In the genomic region with DNA sequence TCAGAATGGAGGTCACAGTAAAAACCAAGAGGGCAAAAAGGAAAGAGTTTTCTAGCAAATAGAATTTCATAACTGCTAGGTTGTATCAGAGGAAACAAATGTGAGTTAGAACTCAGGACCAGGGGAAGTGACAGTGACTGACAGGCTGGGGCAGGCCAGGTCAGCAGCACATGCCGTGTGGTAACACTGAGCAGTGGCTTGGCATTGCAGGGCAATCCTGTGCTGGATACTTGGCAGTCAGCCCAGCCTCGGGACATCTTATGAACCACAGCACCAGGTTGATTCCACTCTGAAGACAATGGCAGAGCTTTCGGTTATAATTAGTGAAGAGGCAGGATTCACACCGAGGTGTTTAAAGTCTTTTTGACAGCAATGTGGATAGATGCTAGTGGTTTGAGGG, we compare ENCODE assay signal across 14 mouse cellular contexts. TPM values are rescaled to one million over a fixed set of nuclear protein-coding genes. Genes with fewer than 3 reads are reported as not detected.
DNase-seq lines count a peak whose midpoint lies in the region; ATAC-seq and TF ChIP-seq lines count a peak whose summit lies in the region.
"Had no signal": no experiment of that assay in that cellular context is flagged by ENCODE, and none has a peak within 500 bp of the region (broad histone marks: within the 10 kb centered on the region; RNA-seq: fewer than 3 reads in every experiment).

No protein-coding gene starts in this region.

- ATAC-seq in kidney, embryonic 15.5 days (replicated peaks; ENCODE audit: low FRiP score), result no peak
- peak; percentile 58; the same call in 1 of the 2 replicates for ATAC-seq in heart, embryonic 16.5 days (replicated peaks; ENCODE audit: extremely low read depth, insufficient read depth, low FRiP score)
- no peak for ATAC-seq in neural tube, embryonic 15.5 days (ENCODE audit: low FRiP score)
- ATAC-seq: forebrain, embryonic 16.5 days had no signal

- H3K4me3 ChIP-seq in kidney, embryonic 15.5 days (replicated peaks), result no peak overlapping the region
- H3K4me3 ChIP-seq in E14TG2a.4 (replicated peaks; ENCODE audit: low read length), result 0 out of 2 replicates have a peak overlapping the region, but pooled peaks have one; percentile 26
- no peak overlapping the region for H3K4me3 ChIP-seq in heart, embryonic 16.5 days (ENCODE audit: low read length)
- H3K4me3 ChIP-seq in neural tube, embryonic 15.5 days (replicated peaks), result no peak overlapping the region
- H3K4me3 ChIP-seq: hindbrain, embryonic 12.5 days; limb, embryonic 12.5 days; myocyte had no signal

- no peak overlapping the region for H3K4me2 ChIP-seq in kidney, embryonic 15.5 days
- H3K4me2 ChIP-seq in heart, embryonic 16.5 days (ENCODE audit: low read depth, low read length), result no peak overlapping the region
- H3K4me2 ChIP-seq in neural tube, embryonic 15.5 days, result no peak overlapping the region
- H3K4me2 ChIP-seq: hindbrain, embryonic 12.5 days; limb, embryonic 12.5 days had no signal

- peak; percentile 74 to 81 for DNase-seq in cerebellum, postnatal 10 days
- DNase-seq in cerebellum, adult 8-10 months, result no peak
- peak; percentile 48 to 55 for DNase-seq in kidney, postnatal 25 days
- DNase-seq in spleen, adult 12 weeks (ENCODE audit: low spot score), result no peak
- DNase-seq: lung, postnatal 36 days; thymus, postnatal 4 days had no signal

- H3K27me3 ChIP-seq in kidney, embryonic 15.5 days, result peaks cover 11% of the 10 kb centered on the region; the same call in 1 of the 2 replicates
- H3K27me3 ChIP-seq in E14TG2a.4 (ENCODE audit: insufficient read depth, low read length), result peaks cover 13% of the 10 kb centered on the region; the same call in 1 of the 2 replicates
- no peaks in the 10 kb centered on the region for H3K27me3 ChIP-seq in heart, embryonic 16.5 days (ENCODE audit: control insufficient read depth, insufficient read depth, low read length)
- H3K27me3 ChIP-seq in neural tube, embryonic 15.5 days (replicated peaks), result peaks cover 3% of the 10 kb centered on the region; the same call in 1 of the 2 replicates

- no peak for TF ChIP-seq CTCF in E14TG2a.4 (conservative IDR thresholded peaks at IDR 0.05; ENCODE audit: low read length)

- H3K27ac ChIP-seq in kidney, embryonic 15.5 days, result no peak overlapping the region
- no peak overlapping the region for H3K27ac ChIP-seq in heart, embryonic 16.5 days (ENCODE audit: low read length)
- H3K27ac ChIP-seq in neural tube, embryonic 15.5 days (replicated peaks), result no peak overlapping the region
- H3K27ac ChIP-seq: hindbrain, embryonic 12.5 days; limb, embryonic 12.5 days had no signal

- 58% methylated on average over 4 of the region's 4 CpGs for WGBS in kidney, embryonic 15.5 days
- 35% methylated on average over 4 of the region's 4 CpGs for WGBS in heart, embryonic 16.5 days
- WGBS in neural tube, embryonic 15.5 days, result 63% methylated on average over 4 of the region's 4 CpGs

- H3K9ac ChIP-seq in kidney, embryonic 15.5 days, result no peak overlapping the region
- H3K9ac ChIP-seq in heart, embryonic 16.5 days (ENCODE audit: low read length), result no peak overlapping the region
- H3K9ac ChIP-seq in neural tube, embryonic 15.5 days (replicated peaks), result no peak overlapping the region
- H3K9ac ChIP-seq: hindbrain, embryonic 12.5 days; limb, embryonic 12.5 days had no signal

- no peaks in the 10 kb centered on the region for H3K36me3 ChIP-seq in kidney, embryonic 15.5 days
- no peaks in the 10 kb centered on the region for H3K36me3 ChIP-seq in E14TG2a.4 (ENCODE audit: insufficient read depth, low read length)
- no peaks in the 10 kb centered on the region for H3K36me3 ChIP-seq in heart, embryonic 16.5 days (ENCODE audit: control insufficient read depth, insufficient read depth)
- H3K36me3 ChIP-seq in neural tube, embryonic 15.5 days, result no peaks in the 10 kb centered on the region
- H3K36me3 ChIP-seq: hindbrain, embryonic 12.5 days; limb, embryonic 12.5 days had no signal

- H3K4me1 ChIP-seq in kidney, embryonic 15.5 days, result peaks cover 11% of the 10 kb centered on the region; the same call in 1 of the 2 replicates
- peaks cover 32% of the 10 kb centered on the region for H3K4me1 ChIP-seq in E14TG2a.4 (replicated peaks; ENCODE audit: low read depth, low read length)
- peaks cover 4% of the 10 kb centered on the region; the same call in 1 of the 2 replicates for H3K4me1 ChIP-seq in heart, embryonic 16.5 days (ENCODE audit: control insufficient read depth, insufficient read depth, low read length)
- H3K4me1 ChIP-seq in neural tube, embryonic 15.5 days, result no peaks in the 10 kb centered on the region; the same call in 1 of the 2 replicates

- no peaks in the 10 kb centered on the region for H3K9me3 ChIP-seq in kidney, embryonic 15.5 days (replicated peaks)
- H3K9me3 ChIP-seq in E14TG2a.4 (ENCODE audit: low read length), result no peaks in the 10 kb centered on the region
- H3K9me3 ChIP-seq in heart, embryonic 16.5 days (replicated peaks; ENCODE audit: control insufficient read depth, low read length), result no peaks in the 10 kb centered on the region
- H3K9me3 ChIP-seq in neural tube, embryonic 15.5 days (replicated peaks), result no peaks in the 10 kb centered on the region
- H3K9me3 ChIP-seq: hindbrain, embryonic 12.5 days; limb, embryonic 12.5 days had no signal

RNA-seq across cellular contexts. Expression of a gene that starts 11.7 kb away (rescaled TPM):
- polyA plus RNA-seq in kidney, embryonic 15.5 days (2015; fragmentation: Nextera tagmentation; extraction: Ambion mirVana), result 20.3 and 21.3 TPM in 2 replicates
- 8.9 and 10.8 TPM in 2 replicates for polyA plus RNA-seq in heart, embryonic 16.5 days (2015; fragmentation: Nextera tagmentation; extraction: Ambion mirVana)
- 18.5 and 19.2 TPM in 2 replicates for polyA plus RNA-seq in neural tube, embryonic 15.5 days (2015; fragmentation: Nextera tagmentation; extraction: Ambion mirVana)

Comparison
In these comparisons a context has a peak if more than half of its experiments do, and no peak if none do; other contexts are left out.
1. DNase-seq: peak in cerebellum, postnatal 10 days (2 of 2) and kidney, postnatal 25 days (2 of 2); none in cerebellum, adult 8-10 months (single experiment) and spleen, adult 12 weeks (single experiment).